Mouse (Mus musculus): ENCODE measurements at regions not wholly inside any gene's neighbourhood (a gene's known extent, or its start where the extent isn't known, plus 50 kb on each side); places are given as distances from the start of the nearest gene placed in this dataset.
A peak's percentile ranks its signal among the peaks of the same experiment; 100 is the strongest.
"Not testable (repeated sequence)": the region's sequence is repeated elsewhere in the genome, so short reads cannot be mapped to it uniquely, and the experiment has no call there.

GRCm38 (mm10) chr6:48172769-48173168, 86.4 kb upstream of the Zfp746 start:
- DNase-seq: not testable (repeated sequence)

- peak; percentile 43 for DNase-seq
Measured at GRCm38 (mm10) chr6:48136851-48137250, 50.5 kb upstream of the Zfp746 start.
